Mouse (Mus musculus) c-Kit-positive CD71-negative TER-119-negative erythroid progenitor cells, embryonic 14.5 days (primary cell): ENCODE results near the gene Smdt1.

Source experiments
- DNase-seq: peaks from one replicate; pipeline ENCODE4 v3.0.0-alpha.2; 2013; ENCODE audit warnings: low read depth

Smdt1 gene

DNA sequence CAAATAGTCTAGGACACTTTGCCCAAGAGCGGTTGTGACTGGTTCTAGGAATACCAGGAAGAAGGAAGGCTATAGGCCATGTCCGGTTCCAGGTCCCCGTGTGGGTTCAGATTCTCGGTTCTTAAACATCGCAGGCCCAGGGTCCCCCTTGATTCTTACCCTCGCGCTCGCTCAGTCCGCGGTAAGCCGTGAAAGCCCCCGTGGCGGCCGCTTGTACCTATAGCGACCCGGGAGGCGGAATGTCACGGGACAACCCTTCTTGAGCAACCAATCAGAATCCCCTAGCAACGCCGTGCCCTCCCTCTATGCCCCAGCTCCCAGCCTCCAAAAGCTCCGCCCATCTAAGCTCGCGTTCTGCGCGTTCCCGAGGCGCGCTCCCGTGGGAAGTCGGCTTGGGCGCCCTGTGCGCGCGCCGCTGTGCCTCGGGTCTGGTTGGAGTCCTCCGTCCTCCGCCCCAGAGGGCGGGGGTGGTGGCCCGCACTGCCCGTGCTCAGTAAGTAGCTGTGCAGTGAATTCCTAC, at the start of gene Smdt1, which contains the start of the genes Naga and Pheta2:
Gene Smdt1, plus strand, starts transcription at position 367 of the 520 bp plus-strand sequence.
Gene Naga, minus strand, starts transcription at position 333 of the 520 bp plus-strand sequence.
Gene Pheta2, plus strand, starts transcription at position 350 of the 520 bp plus-strand sequence.
- peak; percentile 93 for DNase-seq

DNA sequence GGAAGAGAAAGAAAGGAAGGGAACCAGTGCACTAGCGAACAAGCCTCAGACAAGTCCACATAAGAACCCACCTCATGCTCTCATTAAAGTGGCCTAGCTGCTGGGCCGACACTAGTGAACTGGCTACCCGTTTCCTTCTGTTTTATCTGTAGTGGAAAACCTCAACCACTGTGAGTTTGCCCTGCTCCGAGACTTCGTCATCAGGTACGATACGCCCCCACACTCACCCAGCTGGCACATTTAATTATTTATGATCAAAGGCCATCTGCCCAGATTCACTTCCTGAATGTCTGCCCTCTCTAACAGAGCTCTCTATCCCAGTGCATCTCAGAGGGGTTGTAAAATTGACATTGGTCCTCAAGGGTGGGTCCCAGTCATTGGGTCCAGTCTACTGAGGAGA, 48.5 kb upstream of the Smdt1 start:
- no peak for DNase-seq

DNA sequence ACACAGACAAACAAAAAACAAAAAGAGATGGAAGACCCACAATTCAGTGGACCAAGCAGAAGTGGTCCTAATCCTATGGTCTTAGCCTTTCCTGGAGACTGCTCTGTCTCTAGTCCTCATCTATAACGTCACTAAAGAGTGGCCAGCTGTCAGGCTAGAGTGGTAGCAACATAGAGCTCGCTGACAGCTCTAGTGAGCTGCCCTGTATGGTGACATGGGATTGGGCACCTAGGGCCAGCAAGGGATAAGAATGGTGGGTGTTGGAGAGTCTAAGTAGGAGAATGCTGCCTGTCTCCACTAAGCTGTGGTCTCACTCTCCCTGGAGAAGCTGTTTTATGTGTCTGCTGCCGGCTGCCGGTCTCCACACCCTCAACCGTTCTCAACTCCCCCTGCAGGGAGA, 45.9 kb upstream of the Smdt1 start:
- no peak for DNase-seq

- no peak for DNase-seq
Observed at GRCm38 (mm10) chr15:82293271-82293711, 45.5 kb upstream of the Smdt1 start.

GRCm38 (mm10) chr15:82294059-82294458, 44.7 kb upstream of the Smdt1 start:
- no peak for DNase-seq

GRCm38 (mm10) chr15:82298764-82299561, 39.8 kb upstream of the Smdt1 start, which contains the start of gene Wbp2nl:
TSS of gene Wbp2nl (plus strand) at chr15:82298954.
- no peak for DNase-seq

DNA sequence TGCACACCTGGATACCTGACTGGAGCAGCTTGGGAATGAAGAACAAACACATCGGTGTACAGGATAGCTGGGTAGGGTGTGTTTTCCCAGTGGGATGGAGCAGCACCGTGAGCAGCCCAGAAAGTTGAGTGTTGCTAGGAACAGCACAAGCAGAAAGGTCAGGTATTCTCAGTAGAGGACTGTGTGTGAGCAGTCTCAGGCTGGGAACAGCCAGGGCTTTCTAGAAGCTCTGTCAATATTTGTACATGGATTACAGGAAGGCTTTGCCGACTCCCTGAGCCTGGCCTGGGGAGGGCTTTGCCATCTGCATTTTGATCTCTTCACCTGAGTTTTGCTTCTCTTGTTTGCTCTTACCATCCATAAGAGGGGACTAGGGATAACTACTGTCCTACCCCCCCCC, 31.7 kb upstream of the Smdt1 start:
- DNase-seq, result no peak

GRCm38 (mm10) chr15:82308416-82308815, 30.3 kb upstream of the Smdt1 start:
- no peak for DNase-seq

DNA sequence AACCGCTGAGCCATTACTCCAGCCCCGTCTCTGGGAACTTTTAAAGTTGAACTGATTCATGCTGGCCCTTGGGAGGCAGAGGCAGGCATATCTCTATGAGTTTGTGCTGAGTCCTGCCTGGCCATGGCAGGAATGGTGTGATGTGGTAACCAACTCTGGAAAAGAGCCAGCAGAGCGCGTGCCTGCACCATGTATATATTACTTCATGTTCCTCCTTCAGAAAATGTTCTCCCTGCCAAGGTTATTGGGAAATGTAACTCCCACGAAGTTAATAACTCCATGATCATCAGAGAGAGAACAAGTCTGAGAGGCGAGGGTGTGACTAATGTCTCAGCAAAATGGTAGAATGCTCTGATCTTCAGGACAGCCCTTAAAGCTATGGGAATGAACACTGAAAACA, 20.9 kb upstream of the Smdt1 start:
- no peak for DNase-seq

DNA sequence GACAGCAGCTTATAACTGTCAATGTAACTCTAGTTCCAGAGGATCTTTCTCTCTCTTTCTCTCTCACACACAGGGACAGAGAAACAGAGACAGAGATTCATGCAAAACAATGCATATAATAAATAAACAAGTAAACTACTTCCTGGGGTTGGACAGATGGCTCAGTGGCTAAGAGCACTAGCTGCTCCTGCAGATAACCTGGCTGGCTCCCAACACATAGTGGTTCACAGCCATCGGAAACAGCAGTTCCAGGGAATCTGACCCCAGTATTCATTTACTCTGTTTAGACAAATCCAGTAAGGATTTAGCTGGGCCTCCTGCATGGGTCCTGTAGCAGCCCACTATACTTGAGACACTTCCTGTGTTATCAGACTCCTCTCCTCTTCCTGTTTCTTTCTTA, 19.1 kb upstream of the Smdt1 start:
- no peak for DNase-seq

DNA sequence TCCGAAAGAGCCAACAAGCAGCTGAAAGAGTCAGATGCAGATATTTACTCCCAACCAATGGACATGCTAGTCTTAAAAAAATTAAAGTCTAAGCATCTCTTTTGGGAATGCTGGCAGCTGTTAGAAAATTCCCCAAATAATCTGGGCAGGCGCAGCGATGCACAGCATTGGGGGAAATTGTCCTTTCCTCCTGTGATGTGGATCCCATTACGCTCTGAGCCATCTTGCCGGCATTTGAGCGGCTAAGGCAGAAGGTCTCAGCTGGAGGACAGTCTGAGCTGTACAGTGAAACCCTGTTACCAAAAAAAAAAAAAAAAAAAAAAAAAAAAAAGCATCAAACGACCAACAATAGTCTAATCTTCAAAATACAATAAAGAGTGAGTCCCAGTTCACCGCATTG, 16.6 kb upstream of the Smdt1 start:
- DNase-seq, result no peak

- no peak for DNase-seq
Observed at GRCm38 (mm10) chr15:82325382-82325781, 13.4 kb upstream of the Smdt1 start.

DNA sequence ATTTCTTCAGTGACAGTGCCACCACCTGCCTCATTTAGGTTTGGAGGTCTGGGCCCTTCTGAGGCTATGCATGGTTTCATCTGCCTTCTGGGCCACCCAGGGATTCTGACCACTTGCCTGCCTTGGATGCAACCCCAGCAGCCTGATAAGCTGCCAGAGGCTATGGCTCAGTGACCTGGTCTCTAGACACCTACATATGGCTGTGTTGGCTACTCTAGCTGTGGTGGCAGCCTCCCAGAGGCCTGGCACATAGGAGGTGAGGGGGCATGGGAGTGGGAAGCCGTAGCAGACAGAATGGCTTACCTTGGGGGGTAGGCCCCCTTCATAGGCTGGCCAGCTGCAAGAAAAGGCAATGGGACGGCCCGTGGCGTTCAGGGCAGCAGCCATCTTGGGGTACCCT, 3.6 kb upstream of the Smdt1 start:
- DNase-seq, result no peak

- no peak for DNase-seq
Observed at GRCm38 (mm10) chr15:82336629-82337028, 2.1 kb upstream of the Smdt1 start.

DNA sequence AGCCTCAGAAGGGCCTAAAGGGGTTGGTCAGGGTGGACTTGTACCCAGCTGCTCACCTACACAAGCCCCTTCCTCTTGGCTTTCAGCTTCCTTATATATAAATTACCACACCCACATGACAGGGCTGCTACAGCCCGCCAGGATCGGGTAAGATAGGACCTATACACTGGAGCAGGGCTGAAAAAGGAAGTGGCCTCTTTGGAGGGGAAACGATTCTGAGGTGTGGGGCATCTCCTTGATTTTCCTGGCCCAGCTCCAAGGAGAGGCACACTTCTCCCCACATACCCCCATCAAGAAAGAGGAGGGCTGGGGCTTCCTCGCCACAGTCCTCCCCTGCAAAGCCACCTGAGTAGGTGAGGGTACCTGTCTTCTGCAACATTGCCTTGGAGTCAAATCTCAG, 884 bp upstream of the Smdt1 start:
- DNase-seq, result no peak

GRCm38 (mm10) chr15:82339150-82339549, 391 bp downstream of the Smdt1 start:
- DNase-seq, result no peak

GRCm38 (mm10) chr15:82339634-82340254, 985 bp downstream of the Smdt1 start:
- DNase-seq, result no peak

GRCm38 (mm10) chr15:82340414-82341035, 1.8 kb downstream of the Smdt1 start:
- no peak for DNase-seq

GRCm38 (mm10) chr15:82341036-82341501, 2.3 kb downstream of the Smdt1 start:
- DNase-seq, result no peak

GRCm38 (mm10) chr15:82341675-82342542, 3.1 kb downstream of the Smdt1 start:
- DNase-seq, result peak; percentile 71

GRCm38 (mm10) chr15:82342543-82342935, 3.8 kb downstream of the Smdt1 start:
- DNase-seq, result no peak
